ENCODE assay signal across 8 mouse cellular contexts in genomic region chr16:17474091-17474490, GRCm38 (mm10). TPM values are rescaled to one million over a fixed set of nuclear protein-coding genes. Genes with fewer than 3 reads are reported as not detected.
A peak's percentile ranks its signal among the peaks of the same experiment; 100 is the strongest.
DNase-seq lines count a peak whose midpoint lies in the region; TF ChIP-seq lines count a peak whose summit lies in the region.

No protein-coding gene starts in this region.

- TF ChIP-seq POLR2A in brain, embryonic 14.5 days (IDR thresholded peaks at IDR 0.05; ENCODE audit: borderline replicate concordance, extremely low read depth, insufficient read depth, insufficient read length, poor library complexity, severe bottlenecking) = no peak
- TF ChIP-seq POLR2A in small intestine, adult 2 months (IDR thresholded peaks at IDR 0.05; ENCODE audit: low read depth, low read length) = no peak

- DNase-seq in adrenal gland, postnatal 10 days = peak; percentile 54
- DNase-seq in adrenal gland, adult 8-10 months = no peak
- DNase-seq in left cerebral cortex, adult 2 months (ENCODE audit: extremely low spot score in 1 of 2, low spot score in 2 of 2) = peak in 1 of 2 experiments; percentile 43
- no peak for DNase-seq in left cerebral cortex, adult 11 months (ENCODE audit: low spot score)
- DNase-seq in brain, embryonic 14.5 days (ENCODE audit: low read depth) = peak; percentile 43
- DNase-seq in kidney, postnatal 10 days = peak; percentile 54
- no peak for DNase-seq in ovary, postnatal 10 days (ENCODE audit: low spot score)

- H3K27me3 ChIP-seq in small intestine, adult 2 months (ENCODE audit: control insufficient read depth, insufficient read depth, low read length) = no peaks in the 10 kb centered on the region

- intact Hi-C loops in left cerebral cortex, adult 2 months (cut with DNase I) = loop anchor here (5.0 kb wide), 2 partner anchors 33 to 58 kb away; partner anchors contain the start of genes Lztr1 and Thap7

- H3K4me3 ChIP-seq in left cerebral cortex, adult 2 months = no peak overlapping the region
- no peak overlapping the region for H3K4me3 ChIP-seq in small intestine, adult 2 months (ENCODE audit: low read depth, low read length)

- peak; percentile 89 for TF ChIP-seq CTCF in left cerebral cortex, adult 2 months (IDR thresholded peaks at IDR 0.05)
- peak; percentile 66; the same call in 1 of the 2 replicates for TF ChIP-seq CTCF in brain, embryonic 14.5 days (IDR thresholded peaks at IDR 0.05; ENCODE audit: borderline replicate concordance, extremely low read depth, insufficient read depth, insufficient read length)
- TF ChIP-seq CTCF in small intestine, adult 2 months (IDR thresholded peaks at IDR 0.05; ENCODE audit: extremely low read depth, insufficient read length, insufficient replicate concordance, low read depth, low read length) = peak; percentile 57; the same call in 1 of the 2 replicates

- H3K36me3 ChIP-seq in small intestine, adult 2 months (ENCODE audit: control insufficient read depth, insufficient read depth, low read length) = peaks cover 19% of the 10 kb centered on the region

- H3K4me1 ChIP-seq in small intestine, adult 2 months (ENCODE audit: control insufficient read depth, insufficient read depth, insufficient read length, low read length) = no peaks in the 10 kb centered on the region; the same call in 1 of the 2 replicates

- no peak overlapping the region for H3K27ac ChIP-seq in left cerebral cortex, adult 2 months
- H3K27ac ChIP-seq in small intestine, adult 2 months (ENCODE audit: insufficient read depth, low read depth, low read length) = no peak overlapping the region

RNA-seq across cellular contexts. Expression of gene Aifm3, which starts 15.3 kb away (rescaled TPM):
- total RNA-seq in adrenal gland, postnatal 10 days (2021) = 1 to 10 TPM; 3.6 to 4.5 TPM
- total RNA-seq in adrenal gland, adult 8-10 months (2022) = 10 to 100 TPM in 3 of 4 experiments, 1 to 10 TPM in 1; 7.9 to 47.0 (median 29.0) TPM
- total RNA-seq in left cerebral cortex, adult 2 months (2021) = 100 to 1,000 TPM; 148 to 171 TPM
- polyA plus RNA-seq in brain, embryonic 14.5 days (2012; rRNA removed) = 16.6 and 17.4 TPM in 2 replicates
- polyA plus RNA-seq in small intestine, adult 2 months (2012; rRNA removed) = 0.60 and 0.67 TPM in 2 replicates

RNA-seq across cellular contexts. Expression of gene Crkl, which starts 22.3 kb away (rescaled TPM):
- 10 to 100 TPM; 28.5 to 31.7 TPM for total RNA-seq in adrenal gland, postnatal 10 days (2021)
- total RNA-seq in adrenal gland, adult 8-10 months (2022) = 10 to 100 TPM; 27.7 to 38.9 (median 36.1) TPM
- 10 to 100 TPM; 31.9 to 36.7 TPM for total RNA-seq in left cerebral cortex, adult 2 months (2021)
- 58.5 and 66.4 TPM in 2 replicates for polyA plus RNA-seq in brain, embryonic 14.5 days (2012; rRNA removed)
- polyA plus RNA-seq in small intestine, adult 2 months (2012; rRNA removed) = 33.5 and 47.3 TPM in 2 replicates

RNA-seq across cellular contexts. Expression of gene Lztr1, which starts 34.4 kb away (rescaled TPM):
- 10 to 100 TPM; 60.1 to 70.9 TPM for total RNA-seq in adrenal gland, postnatal 10 days (2021)
- total RNA-seq in adrenal gland, adult 8-10 months (2022) = 100 to 1,000 TPM in 2 of 4 experiments, 10 to 100 TPM in 2; 64.4 to 118 (median 88.8) TPM
- total RNA-seq in left cerebral cortex, adult 2 months (2021) = 100 to 1,000 TPM; 182 to 193 TPM
- polyA plus RNA-seq in brain, embryonic 14.5 days (2012; rRNA removed) = 309 and 395 TPM in 2 replicates
- 130 and 197 TPM in 2 replicates for polyA plus RNA-seq in small intestine, adult 2 months (2012; rRNA removed)

RNA-seq across cellular contexts. Expression of gene Thap7, which starts 56.8 kb away (rescaled TPM):
- total RNA-seq in adrenal gland, postnatal 10 days (2021) = 10 to 100 TPM; 27.1 to 28.4 TPM
- 10 to 100 TPM; 40.6 to 51.2 (median 45.5) TPM for total RNA-seq in adrenal gland, adult 8-10 months (2022)
- 10 to 100 TPM; 42.3 to 43.1 TPM for total RNA-seq in left cerebral cortex, adult 2 months (2021)
- polyA plus RNA-seq in brain, embryonic 14.5 days (2012; rRNA removed) = 75.1 and 103 TPM in 2 replicates
- polyA plus RNA-seq in small intestine, adult 2 months (2012; rRNA removed) = 43.1 and 88.8 TPM in 2 replicates

Comparison
In these comparisons a context has a peak if more than half of its experiments do, and no peak if none do; other contexts are left out.
1. DNase-seq: peak in adrenal gland, postnatal 10 days (single experiment), brain, embryonic 14.5 days (single experiment) and kidney, postnatal 10 days (single experiment); none in adrenal gland, adult 8-10 months (single experiment), left cerebral cortex, adult 11 months (single experiment) and ovary, postnatal 10 days (single experiment).
2. Peak in every context shown above with its lines, with median percentiles within 50 percentile points of each other: CTCF ChIP-seq.